Mouse (Mus musculus) layer of hippocampus, adult 18-20 months (tissue): ENCODE measurements around the gene Sept7. TPM values are rescaled to one million over a fixed set of nuclear protein-coding genes. Genes with fewer than 3 reads are reported as not detected.
"Not testable (repeated sequence)": the region's sequence is repeated elsewhere in the genome, so short reads cannot be mapped to it uniquely, and the experiment has no call there.

Source experiments
- DNase-seq, 2 experiments: peaks; one replicate each; pipeline ENCODE4 v3.0.0; 2022; ENCODE audit warnings: low spot score in 2 of 2
- total RNA-seq, 2 experiments: library from RNA; stranded (reverse); gene quantifications; 2 replicates each; pipeline ENCODE4 v1.2.3; 2021

Sept7 gene
- total RNA-seq, 2 experiments from 2014 or later = 263 to 279 TPM

- DNase-seq = peak; percentile 53 to 76
These were observed 679 bp downstream of the Sept7 start for GRCm38 (mm10) chr9:25252759-25253477.

- DNase-seq = no peak
These were observed 1.2 kb downstream of the Sept7 start for GRCm38 (mm10) chr9:25253478-25253824.

- DNase-seq = no peak
These were observed 8.2 kb downstream of the Sept7 start for GRCm38 (mm10) chr9:25260411-25260810.

- DNase-seq = no peak
These were observed 8.7 kb downstream of the Sept7 start for GRCm38 (mm10) chr9:25260979-25261378.

- DNase-seq = no peak
These were observed 9.8 kb downstream of the Sept7 start for GRCm38 (mm10) chr9:25262087-25262486.

- no peak for DNase-seq
These were observed 13.6 kb downstream of the Sept7 start for GRCm38 (mm10) chr9:25265795-25266194.

GRCm38 (mm10) chr9:25267133-25267532 is 14.9 kb downstream of the Sept7 start:
- no peak for DNase-seq

- DNase-seq = no peak
These were observed 15.3 kb downstream of the Sept7 start for GRCm38 (mm10) chr9:25267574-25267973.

- DNase-seq = no peak
These were observed 19.7 kb downstream of the Sept7 start for GRCm38 (mm10) chr9:25271902-25272301.

- DNase-seq = no peak
These were observed 37.6 kb downstream of the Sept7 start for GRCm38 (mm10) chr9:25289796-25290195.

- peak in 1 of 2 experiments; percentile 61 for DNase-seq
These were observed 57.4 kb downstream of the Sept7 start for GRCm38 (mm10) chr9:25309505-25310182.

- no peak for DNase-seq
These were observed 62.1 kb downstream of the Sept7 start for GRCm38 (mm10) chr9:25314304-25314703.

- DNase-seq = peak; percentile 54 to 79
These were observed 65.7 kb downstream of the Sept7 start for GRCm38 (mm10) chr9:25317827-25318505.

GRCm38 (mm10) chr9:25319676-25320075 is 67.4 kb downstream of the Sept7 start:
- not testable (repeated sequence) for DNase-seq

- DNase-seq = no peak
These were observed 75.6 kb downstream of the Sept7 start for GRCm38 (mm10) chr9:25327727-25328370.

GRCm38 (mm10) chr9:25328946-25329723 is 76.9 kb downstream of the Sept7 start:
- no peak for DNase-seq

- no peak for DNase-seq
These were observed 85.4 kb downstream of the Sept7 start for GRCm38 (mm10) chr9:25337436-25338198.

- no peak for DNase-seq
These were observed 88.2 kb downstream of the Sept7 start for GRCm38 (mm10) chr9:25340412-25340811.

- DNase-seq = no peak
These were observed 101.5 kb downstream of the Sept7 start for GRCm38 (mm10) chr9:25353775-25354174.

GRCm38 (mm10) chr9:25355806-25356205 is 103.6 kb downstream of the Sept7 start:
- DNase-seq = peak; percentile 21 to 65
